Mouse (Mus musculus): ENCODE data around the gene Gm2035. TPM values are rescaled to one million over a fixed set of nuclear protein-coding genes. Genes with fewer than 3 reads are reported as not detected.
"Not testable (repeated sequence)": the region's sequence is repeated elsewhere in the genome, so short reads cannot be mapped to it uniquely, and the experiment has no call there.

Gene Gm2035
- polyA plus RNA-seq (2012; rRNA removed): not detected in 2 replicates

- WGBS: 73% methylated on average over 2 of the region's 2 CpGs
- not testable (repeated sequence) for DNase-seq (ENCODE audit: low read depth, low spot score)
Observed at GRCm38 (mm10) chr12:87919721-87920120, at the start of gene Gm2035. TSS of gene Gm2035 (minus strand) at chr12:87919857.

- 72% methylated on average over 2 of the region's 2 CpGs for WGBS
- DNase-seq (ENCODE audit: low read depth, low spot score): not testable (repeated sequence)
Observed at GRCm38 (mm10) chr12:87953780-87954179, 34.1 kb upstream of the Gm2035 start, which contains the start of gene Gm2042. TSS of gene Gm2042 (plus strand) at chr12:87954080.

GRCm38 (mm10) chr12:87895070-87895469 lies 24.6 kb downstream of the Gm2035 start, which contains the start of gene Gm2022:
TSS of gene Gm2022 (plus strand) at chr12:87895370.
- DNase-seq (ENCODE audit: low read depth, low spot score): not testable (repeated sequence)
- WGBS: 46% methylated on average over 1 of the region's 1 CpGs

GRCm38 (mm10) chr12:87873772-87874171 lies 45.9 kb downstream of the Gm2035 start, which contains the start of gene Gm2016:
TSS of gene Gm2016 (plus strand) at chr12:87874072.
- 69% methylated on average over 5 of the region's 5 CpGs for WGBS
- DNase-seq (ENCODE audit: low read depth, low spot score): not testable (repeated sequence)

Other genes with a start within 250 kb of the Gm2035 start
- not detected in 2 replicates for gene Gm21319, start 144.1 kb downstream of the Gm2035 start, polyA plus RNA-seq (2012; rRNA removed)
- not detected in 2 replicates for gene Gm21936, start 124.3 kb downstream of the Gm2035 start, polyA plus RNA-seq (2012; rRNA removed)
- gene BB287469, start 103.3 kb downstream of the Gm2035 start, polyA plus RNA-seq (2012; rRNA removed): not detected in 2 replicates
- gene Gm2001, start 77.5 kb downstream of the Gm2035 start, polyA plus RNA-seq (2012; rRNA removed): not detected in 2 replicates
- not detected in 2 replicates for gene Gm2016, start 45.8 kb downstream of the Gm2035 start, polyA plus RNA-seq (2012; rRNA removed)
- gene Gm2022, start 24.5 kb downstream of the Gm2035 start, polyA plus RNA-seq (2012; rRNA removed): not detected in 2 replicates
- gene Gm2042, start 34.2 kb upstream of the Gm2035 start, polyA plus RNA-seq (2012; rRNA removed): not detected in 2 replicates
- gene Gm2075, start 92.0 kb upstream of the Gm2035 start, polyA plus RNA-seq (2012; rRNA removed): not detected in 2 replicates
- gene Gm6803, start 98.9 kb upstream of the Gm2035 start, polyA plus RNA-seq (2012; rRNA removed): not detected in 2 replicates
- not detected in 2 replicates for gene Gm2056, start 107.1 kb upstream of the Gm2035 start, polyA plus RNA-seq (2012; rRNA removed)
- gene Gm16368, start 163.8 kb upstream of the Gm2035 start, polyA plus RNA-seq (2012; rRNA removed): not detected in 2 replicates